Mouse (Mus musculus) CH12.LX (cell line): ENCODE measurements around the gene Slc6a14. TPM values are rescaled to one million over a fixed set of nuclear protein-coding genes. Genes with fewer than 3 reads are reported as not detected.

Experiments
- DNase-seq: peaks from one replicate; pipeline ENCODE4 v3.0.0-alpha.2; 2013; ENCODE audit errors: extremely low read depth
- H3K27ac ChIP-seq: 2 replicates; pipeline ENCODE4 v1.5.1; 2012; ENCODE audit warnings: low read depth, mild to moderate bottlenecking, control low read depth, moderate library complexity; ENCODE audit not compliant: insufficient read depth
- H3K27me3 ChIP-seq: replicated peaks from 2 replicates; pipeline ENCODE3; 2012; ENCODE audit warnings: inconsistent platforms
- H3K36me3 ChIP-seq, 2 experiments: replicated peaks in 1 of 2; 2 replicates each; pipeline versions ENCODE3 to v1.6.1; 2012; ENCODE audit warnings: inconsistent platforms in 1 of 2, low read length in 1 of 2, mild to moderate bottlenecking in 1 of 2, mixed read lengths in 1 of 2, moderate library complexity in 1 of 2; ENCODE audit not compliant: control insufficient read depth in 1 of 2, insufficient read depth in 1 of 2
- H3K4me1 ChIP-seq, 2 experiments: 2 replicates each; pipeline ENCODE4 v1.6.1; 2012; ENCODE audit warnings: inconsistent platforms in 1 of 2, moderate library complexity in 1 of 2; ENCODE audit not compliant: insufficient read depth in 2 of 2, control insufficient read depth in 1 of 2
- H3K4me2 ChIP-seq: 2 replicates; pipeline ENCODE4 v1.6.1; 2012; ENCODE audit warnings: low read depth, mild to moderate bottlenecking, control low read depth; ENCODE audit not compliant: poor library complexity, insufficient read depth, severe bottlenecking
- H3K4me3 ChIP-seq, 3 experiments: fragments of 150-350 bp in 1 of 3; sonication (generic) in 1 of 3; replicated peaks in 1 of 3; 2 replicates each; pipeline versions ENCODE3 to v1.5.1; 2011 to 2012; ENCODE audit warnings: low read depth in 2 of 3, low read length in 2 of 3, mild to moderate bottlenecking in 2 of 3, moderate library complexity in 2 of 3, control low read depth in 1 of 3, improper control_type of control experiment in 1 of 3, inconsistent platforms in 1 of 3, mixed read lengths in 1 of 3; ENCODE audit not compliant: poor library complexity in 1 of 3
- H3K79me2 ChIP-seq: replicated peaks from 2 replicates; pipeline ENCODE4 v1.6.1; 2012; ENCODE audit warnings: mild to moderate bottlenecking, moderate library complexity; ENCODE audit not compliant: control insufficient read depth, poor library complexity, insufficient read depth, severe bottlenecking; ENCODE audit errors: extremely low read depth
- H3K9ac ChIP-seq: 2 replicates; pipeline ENCODE4 v1.6.1; 2012; ENCODE audit warnings: low read depth, mild to moderate bottlenecking, control low read depth, moderate library complexity; ENCODE audit not compliant: insufficient read depth
- H3K9me3 ChIP-seq: replicated peaks from 2 replicates; pipeline ENCODE3; 2012; ENCODE audit warnings: low read length, inconsistent platforms, mixed read lengths
- CHD1 ChIP-seq: IDR thresholded peaks from 2 replicates; pipeline ENCODE4 v1.6.1; 2012; ENCODE audit warnings: low read depth, low read length, improper control_type of control experiment, inconsistent platforms
- E2F4 ChIP-seq: IDR thresholded peaks from 2 replicates; pipeline ENCODE4 v1.6.1; 2011; ENCODE audit warnings: low read depth, low read length, improper control_type of control experiment; ENCODE audit not compliant: insufficient replicate concordance
- ELF1 ChIP-seq: IDR thresholded peaks from 2 replicates; pipeline ENCODE4 v1.6.1; 2014; ENCODE audit warnings: low read depth, mild to moderate bottlenecking, inconsistent platforms, low read length, improper control_type of control experiment
- JUND ChIP-seq: conservative IDR thresholded peaks from 2 replicates; pipeline ENCODE4 v1.6.1; 2011; ENCODE audit warnings: low read depth, low read length, improper control_type of control experiment
- KAT2A ChIP-seq: IDR thresholded peaks from 2 replicates; pipeline ENCODE4 v1.6.1; 2012; ENCODE audit warnings: low read length, improper control_type of control experiment, inconsistent platforms; ENCODE audit not compliant: insufficient replicate concordance
- MAX ChIP-seq: IDR thresholded peaks from 2 replicates; pipeline ENCODE4 v1.6.1; 2011; ENCODE audit warnings: low read length, improper control_type of control experiment
- MYC ChIP-seq: IDR thresholded peaks from 2 replicates; pipeline ENCODE4 v1.6.1; 2011; ENCODE audit warnings: low read depth, mild to moderate bottlenecking, improper control_type of control experiment, low read length
- RAD21 ChIP-seq: IDR thresholded peaks from 2 replicates; pipeline ENCODE4 v1.6.1; 2011; ENCODE audit warnings: low read depth, mild to moderate bottlenecking, low read length, improper control_type of control experiment, moderate library complexity
- SIN3A ChIP-seq: IDR thresholded peaks from 2 replicates; pipeline ENCODE4 v1.6.1; 2012; ENCODE audit warnings: low read length, improper control_type of control experiment, inconsistent platforms
- dilution Hi-C: fragments of 300-500 bp; cut with MboI; formaldehyde crosslinking; loops from 2 replicates; pipeline ENCODE4 v1.14.3; 2020; ENCODE audit warnings: low sequenced_read_pairs; ENCODE audit not compliant: extremely low pct_unique_long_range_greater_than_20kb, extremely low pct_ligation_motif_present
- in situ Hi-C: fragments of 300-500 bp; cut with MboI; formaldehyde crosslinking; loops from 3 replicates; pipeline ENCODE4 v1.14.3; 2019; ENCODE audit warnings: low sequenced_read_pairs, low pct_ligation_motif_present, low pct_unique_long_range_greater_than_20kb, mixed read lengths
- polyA plus RNA-seq: library from polyadenylated mRNA; unstranded; fragments of >175 nt; gene quantifications from 2 replicates; pipeline ENCODE4 v1.2.1, GENCODE M21; 2012; ENCODE audit warnings: low read depth; ENCODE audit not compliant: insufficient read length
- total RNA-seq, 2 experiments: library from RNA; depleted of rRNA; stranded (reverse); fragments of 300-350 nt in 1 of 2; fragments of >200 nt in 1 of 2; gene quantifications; 2 replicates each; pipeline ENCODE4 v1.2.3; 2012 to 2014

The Slc6a14 gene
- total and polyA plus RNA-seq, 3 experiments: not detected

GRCm38 (mm10) chrX:21715293-21715692 lies 597 bp downstream of the Slc6a14 start:
- TF ChIP-seq SIN3A (no peak), ELF1 (no peak)
- no peaks in the 10 kb centered on the region for H3K36me3 ChIP-seq
- in situ Hi-C loops (no loop called here), dilution Hi-C loops (no loop called here)
- no peaks in the 10 kb centered on the region for H3K27me3 ChIP-seq
- H3K4me1 ChIP-seq: no peaks in the 10 kb centered on the region
- H3K9ac ChIP-seq: no peak overlapping the region
- H3K9me3 ChIP-seq: peaks cover 5% of the 10 kb centered on the region
- H3K4me2 ChIP-seq: no peak overlapping the region
- H3K79me2 ChIP-seq: no peaks in the 10 kb centered on the region
- no peak for DNase-seq
- no peak overlapping the region for H3K27ac ChIP-seq
- H3K4me3 ChIP-seq: no peak overlapping the region

- Histone ChIP-seq H3K36me3 (no peaks in the 10 kb centered on the region), H3K4me1 (no peaks in the 10 kb centered on the region), H3K4me3 (no peak overlapping the region), H3K9ac (no peak overlapping the region), H3K79me2 (no peaks in the 10 kb centered on the region), H3K27ac (no peak overlapping the region), H3K4me2 (no peak overlapping the region), H3K9me3 (peaks cover 5% of the 10 kb centered on the region), H3K27me3 (no peaks in the 10 kb centered on the region)
- dilution Hi-C loops (no loop called here), in situ Hi-C loops (no loop called here)
- no peak for TF ChIP-seq JUND
- TF ChIP-seq MAX: no peak
- TF ChIP-seq E2F4: no peak
- no peak for TF ChIP-seq MYC
- no peak for TF ChIP-seq ELF1
- no peak for TF ChIP-seq CHD1
- no peak for TF ChIP-seq KAT2A
- no peak for DNase-seq
These were observed 2.2 kb downstream of the Slc6a14 start for GRCm38 (mm10) chrX:21716885-21717284.

- dilution Hi-C loops: no loop called here
- Histone ChIP-seq H3K4me1 (no peaks in the 10 kb centered on the region), H3K27ac (no peak within 1 kb of the TSS), H3K36me3 (no peaks in the 10 kb centered on the region), H3K27me3 (no peaks in the 10 kb centered on the region), H3K4me3 (no peak within 1 kb of the TSS), H3K9me3 (peaks cover 2% of the 10 kb centered on the region), H3K4me2 (no peak within 1 kb of the TSS), H3K79me2 (no peaks in the 10 kb centered on the region), H3K9ac (no peak within 1 kb of the TSS)
- in situ Hi-C loops: no loop called here
- DNase-seq: no peak
- TF ChIP-seq RAD21: no peak
These were observed 30.3 kb downstream of the Slc6a14 start, which contains the start of gene Gm28269 for GRCm38 (mm10) chrX:21744997-21745396. Gm28269 (minus strand) TSS chrX:21745097.

Other genes starting within 250 kb of the Slc6a14 start
- gene Agtr2, start 230.4 kb upstream of the Slc6a14 start, total RNA-seq (2012; rRNA removed): not detected in 2 replicates
- gene Agtr2, start 230.4 kb upstream of the Slc6a14 start, total RNA-seq (2014; rRNA removed): not detected in 2 replicates
- not detected in 2 replicates for gene Agtr2, start 230.4 kb upstream of the Slc6a14 start, polyA plus RNA-seq
- gene Gm28269, start 30.2 kb downstream of the Slc6a14 start, total RNA-seq (2012; rRNA removed): not detected in 2 replicates
- not detected in 2 replicates for gene Gm28269, start 30.2 kb downstream of the Slc6a14 start, total RNA-seq (2014; rRNA removed)
- gene Gm28269, start 30.2 kb downstream of the Slc6a14 start, polyA plus RNA-seq: not detected in 2 replicates